Mouse (Mus musculus): ENCODE measurements around the gene Snx20. TPM values are rescaled to one million over a fixed set of nuclear protein-coding genes. Genes with fewer than 3 reads are reported as not detected.

Snx20 gene
- 1.0 and 1.5 TPM in 2 replicates for polyA plus RNA-seq (2014; fragmentation: Nextera tagmentation; extraction: Ambion mirVana)

- Histone ChIP-seq H3K4me3 (ENCODE audit: low read depth, low read length) (no peak within 1 kb of the TSS), H3K9me3 (replicated peaks; ENCODE audit: control insufficient read depth, low read length) (no peaks in the 10 kb centered on the region), H3K9ac (replicated peaks; ENCODE audit: low read length) (no peak within 1 kb of the TSS), H3K4me1 (ENCODE audit: control insufficient read depth, insufficient read depth, low read length) (no peaks in the 10 kb centered on the region), H3K27ac (replicated peaks; ENCODE audit: low read depth, low read length) (no peak within 1 kb of the TSS), H3K27me3 (ENCODE audit: control insufficient read depth, insufficient read depth, low read length) (no peaks in the 10 kb centered on the region), H3K36me3 (replicated peaks; ENCODE audit: control insufficient read depth, insufficient read depth, low read depth, low read length) (no peaks in the 10 kb centered on the region), H3K4me2 (ENCODE audit: low read depth, low read length) (no peak within 1 kb of the TSS)
- DNase-seq (ENCODE audit: low spot score): no peak
- WGBS: 81% methylated on average over 14 of the region's 14 CpGs
- no peak for ATAC-seq (replicated peaks; ENCODE audit: insufficient number of reproducible peaks, low FRiP score, low TSS enrichment, low read depth)
Observed at GRCm38 (mm10) chr8:88635474-88636397, at the start of gene Snx20. Gene Snx20 (minus strand): TSS chr8:88636128.

GRCm38 (mm10) chr8:88683656-88684289, 47.8 kb upstream of the Snx20 start:
- Histone ChIP-seq H3K4me2 (ENCODE audit: low read depth, low read length) (no peak overlapping the region), H3K9me3 (replicated peaks; ENCODE audit: control insufficient read depth, low read length) (no peaks in the 10 kb centered on the region; the same call in 1 of the 2 replicates), H3K27ac (replicated peaks; ENCODE audit: low read depth, low read length) (no peak overlapping the region), H3K27me3 (ENCODE audit: control insufficient read depth, insufficient read depth, low read length) (no peaks in the 10 kb centered on the region), H3K4me1 (ENCODE audit: control insufficient read depth, insufficient read depth, low read length) (no peaks in the 10 kb centered on the region), H3K36me3 (replicated peaks; ENCODE audit: control insufficient read depth, insufficient read depth, low read depth, low read length) (no peaks in the 10 kb centered on the region), H3K9ac (replicated peaks; ENCODE audit: low read length) (no peak overlapping the region), H3K4me3 (ENCODE audit: low read depth, low read length) (no peak overlapping the region)
- no peak for ATAC-seq (replicated peaks; ENCODE audit: insufficient number of reproducible peaks, low FRiP score, low TSS enrichment, low read depth)
- no peak for DNase-seq (ENCODE audit: low spot score)
- WGBS: 89% methylated on average over 7 of the region's 7 CpGs

- no peaks in the 10 kb centered on the region; the same call in 1 of the 2 replicates for H3K9me3 ChIP-seq (replicated peaks; ENCODE audit: control insufficient read depth, low read length)
- H3K27me3 ChIP-seq (ENCODE audit: control insufficient read depth, insufficient read depth, low read length): no peaks in the 10 kb centered on the region
- ATAC-seq (replicated peaks; ENCODE audit: insufficient number of reproducible peaks, low FRiP score, low TSS enrichment, low read depth) (no peak), DNase-seq (ENCODE audit: low spot score) (no peak)
- H3K9ac ChIP-seq (replicated peaks; ENCODE audit: low read length): no peak overlapping the region
- H3K4me1 ChIP-seq (ENCODE audit: control insufficient read depth, insufficient read depth, low read length): no peaks in the 10 kb centered on the region
- H3K36me3 ChIP-seq (replicated peaks; ENCODE audit: control insufficient read depth, insufficient read depth, low read depth, low read length): no peaks in the 10 kb centered on the region
- H3K4me2 ChIP-seq (ENCODE audit: low read depth, low read length): no peak overlapping the region
- WGBS: 87% methylated on average over 8 of the region's 8 CpGs
- no peak overlapping the region for H3K27ac ChIP-seq (replicated peaks; ENCODE audit: low read depth, low read length)
- no peak overlapping the region for H3K4me3 ChIP-seq (ENCODE audit: low read depth, low read length)
Observed at GRCm38 (mm10) chr8:88681046-88681445, 45.1 kb upstream of the Snx20 start.

- H3K27me3 ChIP-seq (ENCODE audit: control insufficient read depth, insufficient read depth, low read length): no peaks in the 10 kb centered on the region
- H3K27ac ChIP-seq (replicated peaks; ENCODE audit: low read depth, low read length): no peak overlapping the region
- ATAC-seq (replicated peaks; ENCODE audit: insufficient number of reproducible peaks, low FRiP score, low TSS enrichment, low read depth) (no peak), DNase-seq (ENCODE audit: low spot score) (no peak)
- WGBS: 87% methylated on average over 2 of the region's 2 CpGs
- no peaks in the 10 kb centered on the region for H3K4me1 ChIP-seq (ENCODE audit: control insufficient read depth, insufficient read depth, low read length)
- H3K4me2 ChIP-seq (ENCODE audit: low read depth, low read length): no peak overlapping the region
- no peak overlapping the region for H3K9ac ChIP-seq (replicated peaks; ENCODE audit: low read length)
- no peaks in the 10 kb centered on the region for H3K36me3 ChIP-seq (replicated peaks; ENCODE audit: control insufficient read depth, insufficient read depth, low read depth, low read length)
- H3K9me3 ChIP-seq (replicated peaks; ENCODE audit: control insufficient read depth, low read length): no peaks in the 10 kb centered on the region; the same call in 1 of the 2 replicates
- H3K4me3 ChIP-seq (ENCODE audit: low read depth, low read length): no peak overlapping the region
Observed at GRCm38 (mm10) chr8:88680566-88680965, 44.6 kb upstream of the Snx20 start.

GRCm38 (mm10) chr8:88677071-88677470, 41.1 kb upstream of the Snx20 start:
- Histone ChIP-seq H3K4me3 (ENCODE audit: low read depth, low read length) (no peak overlapping the region), H3K27ac (replicated peaks; ENCODE audit: low read depth, low read length) (no peak overlapping the region), H3K4me2 (ENCODE audit: low read depth, low read length) (no peak overlapping the region), H3K4me1 (ENCODE audit: control insufficient read depth, insufficient read depth, low read length) (no peaks in the 10 kb centered on the region), H3K27me3 (ENCODE audit: control insufficient read depth, insufficient read depth, low read length) (no peaks in the 10 kb centered on the region), H3K9me3 (replicated peaks; ENCODE audit: control insufficient read depth, low read length) (no peaks in the 10 kb centered on the region; the same call in 1 of the 2 replicates), H3K36me3 (replicated peaks; ENCODE audit: control insufficient read depth, insufficient read depth, low read depth, low read length) (no peaks in the 10 kb centered on the region), H3K9ac (replicated peaks; ENCODE audit: low read length) (no peak overlapping the region)
- WGBS: 70% methylated on average over 8 of the region's 8 CpGs
- no peak for ATAC-seq (replicated peaks; ENCODE audit: insufficient number of reproducible peaks, low FRiP score, low TSS enrichment, low read depth)
- peak; percentile 19 for DNase-seq (ENCODE audit: low spot score)

- H3K27me3 ChIP-seq (ENCODE audit: control insufficient read depth, insufficient read depth, low read length): no peaks in the 10 kb centered on the region
- no peak overlapping the region for H3K4me2 ChIP-seq (ENCODE audit: low read depth, low read length)
- ATAC-seq (replicated peaks; ENCODE audit: insufficient number of reproducible peaks, low FRiP score, low TSS enrichment, low read depth) (no peak), DNase-seq (ENCODE audit: low spot score) (no peak)
- H3K27ac ChIP-seq (replicated peaks; ENCODE audit: low read depth, low read length): no peak overlapping the region
- no peaks in the 10 kb centered on the region for H3K4me1 ChIP-seq (ENCODE audit: control insufficient read depth, insufficient read depth, low read length)
- H3K36me3 ChIP-seq (replicated peaks; ENCODE audit: control insufficient read depth, insufficient read depth, low read depth, low read length): no peaks in the 10 kb centered on the region
- no peak overlapping the region for H3K4me3 ChIP-seq (ENCODE audit: low read depth, low read length)
- no peaks in the 10 kb centered on the region; the same call in 1 of the 2 replicates for H3K9me3 ChIP-seq (replicated peaks; ENCODE audit: control insufficient read depth, low read length)
- H3K9ac ChIP-seq (replicated peaks; ENCODE audit: low read length): no peak overlapping the region
- WGBS: 91% methylated on average over 12 of the region's 12 CpGs
Observed at GRCm38 (mm10) chr8:88675372-88676165, 39.6 kb upstream of the Snx20 start.

- H3K9ac ChIP-seq (replicated peaks; ENCODE audit: low read length): no peak overlapping the region
- no peak overlapping the region for H3K27ac ChIP-seq (replicated peaks; ENCODE audit: low read depth, low read length)
- H3K4me3 ChIP-seq (ENCODE audit: low read depth, low read length): no peak overlapping the region
- no peaks in the 10 kb centered on the region for H3K4me1 ChIP-seq (ENCODE audit: control insufficient read depth, insufficient read depth, low read length)
- 87% methylated on average over 5 of the region's 5 CpGs for WGBS
- H3K4me2 ChIP-seq (ENCODE audit: low read depth, low read length): no peak overlapping the region
- no peaks in the 10 kb centered on the region for H3K36me3 ChIP-seq (replicated peaks; ENCODE audit: control insufficient read depth, insufficient read depth, low read depth, low read length)
- ATAC-seq (replicated peaks; ENCODE audit: insufficient number of reproducible peaks, low FRiP score, low TSS enrichment, low read depth) (no peak), DNase-seq (ENCODE audit: low spot score) (no peak)
- no peaks in the 10 kb centered on the region for H3K27me3 ChIP-seq (ENCODE audit: control insufficient read depth, insufficient read depth, low read length)
- H3K9me3 ChIP-seq (replicated peaks; ENCODE audit: control insufficient read depth, low read length): no peaks in the 10 kb centered on the region
Observed at GRCm38 (mm10) chr8:88673859-88674258, 37.9 kb upstream of the Snx20 start.
